Mouse (Mus musculus) midbrain, embryonic 11.5 days (tissue): Measurements from ENCODE around the gene Prmt8. TPM values are rescaled to one million over a fixed set of nuclear protein-coding genes. Genes with fewer than 3 reads are reported as not detected.

ENCODE experiments used
- ATAC-seq: fragments of 200-750 bp; cut with Nextera tagmentation; 2 replicates; pipeline ENCODE4 v1.8.0; 2017; ENCODE audit warnings: moderate TSS enrichment, moderate library complexity; ENCODE audit not compliant: low FRiP score
- DNase-seq: peaks from one replicate; pipeline ENCODE4 v3.0.0; 2015; ENCODE audit warnings: low spot score; ENCODE audit errors: missing footprints
- H3K27ac ChIP-seq: fragments of 300-500 bp; sonication (generic); 2 replicates; pipeline ENCODE4 v1.5.1; 2014; ENCODE audit warnings: low read depth, low read length
- H3K27me3 ChIP-seq: fragments of 300-500 bp; sonication (generic); 2 replicates; pipeline ENCODE4 v1.6.1; 2014; ENCODE audit warnings: mild to moderate bottlenecking, low read length, moderate library complexity, mixed read lengths; ENCODE audit not compliant: control insufficient read depth, insufficient read depth
- H3K36me3 ChIP-seq: fragments of 300-500 bp; sonication (generic); 2 replicates; pipeline ENCODE4 v1.6.1; 2014; ENCODE audit warnings: mild to moderate bottlenecking, low read length, moderate library complexity, mixed read lengths; ENCODE audit not compliant: control insufficient read depth, insufficient read depth
- H3K4me1 ChIP-seq: fragments of 300-500 bp; sonication (generic); 2 replicates; pipeline ENCODE4 v1.6.1; 2014; ENCODE audit warnings: low read length; ENCODE audit not compliant: control insufficient read depth, insufficient read depth
- H3K4me2 ChIP-seq: fragments of 300-500 bp; sonication (generic); 2 replicates; pipeline ENCODE4 v1.6.1; 2014; ENCODE audit warnings: mild to moderate bottlenecking, moderate library complexity
- H3K4me3 ChIP-seq: fragments of 300-500 bp; sonication (generic); 2 replicates; pipeline ENCODE4 v1.5.1; 2014; ENCODE audit warnings: low read depth, low read length
- H3K9ac ChIP-seq: fragments of 300-500 bp; sonication (generic); 2 replicates; pipeline ENCODE4 v1.6.1; 2014; ENCODE audit warnings: low read length
- H3K9me3 ChIP-seq: fragments of 300-500 bp; sonication (generic); 2 replicates; pipeline ENCODE4 v1.6.1; 2016; ENCODE audit warnings: low read length; ENCODE audit not compliant: control insufficient read depth
- WGBS: fragments of 180-500 bp; shearing (Covaris S2); extraction: QIAGEN DNeasy Blood & Tissue Kit; methylation state at CpG from one replicate; pipeline ENCODE4 v1.1.7; 2014; 5-methylcytosine and 5-hydroxymethylcytosine counted together
- microRNA-seq: library from miRNA; unstranded; fragments of <30 nt; microRNA quantifications from one replicate; pipeline ENCODE4, GENCODE M21; 2017
- polyA plus RNA-seq: library from polyadenylated mRNA; unstranded; fragments of >200 nt; fragmentation: Nextera tagmentation; extraction: Ambion mirVana; gene quantifications from 2 replicates; pipeline ENCODE4 v1.2.1, GENCODE M21; 2014

Prmt8 gene
- polyA plus RNA-seq, 1 experiment from 2014 or later: 27.4 TPM

- Histone ChIP-seq H3K36me3 (no peaks in the 10 kb centered on the region), H3K9me3 (no peaks in the 10 kb centered on the region), H3K27me3 (no peaks in the 10 kb centered on the region), H3K4me2 (no peak overlapping the region), H3K4me1 (no peaks in the 10 kb centered on the region), H3K27ac (no peak overlapping the region), H3K9ac (no peak overlapping the region), H3K4me3 (no peak overlapping the region)
- WGBS: 91% methylated on average over 4 of the region's 4 CpGs
- DNase-seq (peak; percentile 60), ATAC-seq (no peak)
These were observed 109.3 kb downstream of the Prmt8 start for GRCm38 (mm10) chr6:127659966-127660365.

- H3K27ac ChIP-seq: no peak overlapping the region
- no peaks in the 10 kb centered on the region for H3K27me3 ChIP-seq
- DNase-seq: peak; percentile 44
- H3K9ac ChIP-seq: no peak overlapping the region
- no peaks in the 10 kb centered on the region for H3K9me3 ChIP-seq
- WGBS: 87% methylated on average over 5 of the region's 5 CpGs
- no peaks in the 10 kb centered on the region for H3K36me3 ChIP-seq
- no peak overlapping the region for H3K4me2 ChIP-seq
- no peak overlapping the region for H3K4me3 ChIP-seq
- H3K4me1 ChIP-seq: no peaks in the 10 kb centered on the region
- ATAC-seq: no peak
These were observed 109.8 kb downstream of the Prmt8 start for GRCm38 (mm10) chr6:127659472-127659871.

- no peak for ATAC-seq
- Histone ChIP-seq H3K27me3 (no peaks in the 10 kb centered on the region), H3K9ac (no peak overlapping the region), H3K27ac (no peak overlapping the region), H3K9me3 (no peaks in the 10 kb centered on the region), H3K4me1 (no peaks in the 10 kb centered on the region), H3K4me3 (no peak overlapping the region), H3K36me3 (no peaks in the 10 kb centered on the region), H3K4me2 (no peak overlapping the region)
- WGBS: 97% methylated on average over 11 of the region's 11 CpGs
- no peak for DNase-seq
These were observed 112.1 kb downstream of the Prmt8 start for GRCm38 (mm10) chr6:127657152-127657551.

GRCm38 (mm10) chr6:127655988-127656387 is 113.3 kb downstream of the Prmt8 start:
- 35% methylated on average over 4 of the region's 4 CpGs for WGBS
- Histone ChIP-seq H3K9ac (no peak overlapping the region), H3K27ac (no peak overlapping the region), H3K9me3 (no peaks in the 10 kb centered on the region), H3K27me3 (no peaks in the 10 kb centered on the region), H3K36me3 (no peaks in the 10 kb centered on the region), H3K4me2 (no peak overlapping the region), H3K4me1 (no peaks in the 10 kb centered on the region), H3K4me3 (no peak overlapping the region)
- DNase-seq: no peak
- ATAC-seq: no peak

- H3K27ac ChIP-seq: no peak overlapping the region
- no peaks in the 10 kb centered on the region for H3K36me3 ChIP-seq
- H3K4me2 ChIP-seq: no peak overlapping the region
- 74% methylated on average over 8 of the region's 8 CpGs for WGBS
- H3K4me1 ChIP-seq: no peaks in the 10 kb centered on the region
- H3K4me3 ChIP-seq: no peak overlapping the region
- no peaks in the 10 kb centered on the region for H3K9me3 ChIP-seq
- H3K27me3 ChIP-seq: no peaks in the 10 kb centered on the region
- DNase-seq: no peak
- no peak for ATAC-seq
- H3K9ac ChIP-seq: no peak overlapping the region
These were observed 128.0 kb downstream of the Prmt8 start for GRCm38 (mm10) chr6:127641077-127641801.

Small RNAs within 50 kb of the gene (microRNA-seq; reads per million reads assigned to microRNA genes)
- gene Mir7233: not detected

Other genes with a start within 250 kb of the Prmt8 start
- gene Cracr2a, start 208.1 kb downstream of the Prmt8 start, polyA plus RNA-seq: 0.34 and 0.87 TPM in 2 replicates
- 10.8 and 13.3 TPM in 2 replicates for gene Tspan11, start 118.1 kb upstream of the Prmt8 start, polyA plus RNA-seq